Mouse (Mus musculus) midbrain, embryonic 14.5 days (tissue): Measurements from ENCODE around the gene Selenow. TPM values are rescaled to one million over a fixed set of nuclear protein-coding genes. Genes with fewer than 3 reads are reported as not detected.

Experiments
- ATAC-seq: fragments of 200-750 bp; cut with Nextera tagmentation; 2 replicates; pipeline ENCODE4 v1.8.0; 2017; ENCODE audit warnings: moderate number of reproducible peaks, moderate library complexity; ENCODE audit not compliant: low FRiP score, low TSS enrichment
- DNase-seq: peaks from one replicate; pipeline ENCODE4 v3.0.0-alpha.2; 2015
- H3K27ac ChIP-seq: fragments of 300-500 bp; sonication (generic); replicated peaks from 2 replicates; pipeline ENCODE4 v1.5.1; 2014; ENCODE audit warnings: mild to moderate bottlenecking, low read depth, low read length, moderate library complexity
- H3K27me3 ChIP-seq: fragments of 300-500 bp; sonication (generic); 2 replicates; pipeline ENCODE4 v1.6.1; 2014; ENCODE audit warnings: low read length, control low read depth, mixed read lengths; ENCODE audit not compliant: control insufficient read depth, insufficient read depth
- H3K36me3 ChIP-seq: fragments of 300-500 bp; sonication (generic); 2 replicates; pipeline ENCODE4 v1.6.1; 2014; ENCODE audit warnings: low read length, control low read depth; ENCODE audit not compliant: control insufficient read depth, insufficient read depth
- H3K4me1 ChIP-seq: fragments of 300-500 bp; sonication (generic); 2 replicates; pipeline ENCODE4 v1.6.1; 2014; ENCODE audit warnings: mild to moderate bottlenecking, antibody characterized with exemption, low read length, control low read depth; ENCODE audit not compliant: control insufficient read depth, insufficient read depth
- H3K4me2 ChIP-seq: fragments of 300-500 bp; sonication (generic); 2 replicates; pipeline ENCODE4 v1.6.1; 2014; ENCODE audit warnings: mild to moderate bottlenecking, low read length, moderate library complexity
- H3K4me3 ChIP-seq: fragments of 300-500 bp; sonication (generic); replicated peaks from 2 replicates; pipeline ENCODE4 v1.5.1; 2014; ENCODE audit warnings: low read depth, low read length
- H3K9ac ChIP-seq: fragments of 300-500 bp; sonication (generic); replicated peaks from 2 replicates; pipeline ENCODE4 v1.6.1; 2014; ENCODE audit warnings: mild to moderate bottlenecking, low read length, moderate library complexity
- H3K9me3 ChIP-seq: fragments of 300-500 bp; sonication (generic); 2 replicates; pipeline ENCODE4 v1.6.1; 2016; ENCODE audit warnings: low read length, control low read depth, mixed read lengths; ENCODE audit not compliant: control insufficient read depth
- WGBS: fragments of 180-500 bp; shearing (Covaris S2); extraction: QIAGEN DNeasy Blood & Tissue Kit; methylation state at CpG from one replicate; pipeline ENCODE4 v1.1.7; 2014; 5-methylcytosine and 5-hydroxymethylcytosine counted together
- polyA plus RNA-seq: library from polyadenylated mRNA; unstranded; fragments of >200 nt; fragmentation: Nextera tagmentation; extraction: Ambion mirVana; gene quantifications from 2 replicates; pipeline ENCODE4 v1.2.1, GENCODE M21; 2014

The Selenow gene
- polyA plus RNA-seq, 1 experiment from 2014 or later, result 1,539 TPM

DNA sequence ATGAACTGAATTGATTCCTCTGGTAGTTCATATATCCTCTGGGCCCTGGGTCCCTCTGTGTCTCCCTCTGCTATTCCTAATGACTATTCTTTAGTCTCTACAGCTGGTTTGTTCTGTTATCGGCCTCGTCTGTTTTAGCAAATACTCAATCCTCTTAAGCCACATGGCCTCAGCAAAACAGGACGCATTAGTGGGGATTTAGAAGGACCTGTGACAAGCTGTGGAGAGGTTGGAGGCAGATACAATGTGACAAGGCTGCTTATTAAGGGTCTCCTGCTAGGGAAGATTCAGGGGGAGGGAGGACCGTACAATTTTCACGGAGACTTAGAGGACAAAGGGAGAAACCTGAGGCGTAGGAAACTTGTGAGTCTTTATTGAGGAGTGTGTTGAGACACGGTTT, 16.3 kb downstream of the Selenow start:
- no peaks in the 10 kb centered on the region for H3K27me3 ChIP-seq
- DNase-seq (peak; percentile 4), ATAC-seq (no peak)
- H3K4me2 ChIP-seq, result no peak overlapping the region
- no peaks in the 10 kb centered on the region for H3K4me1 ChIP-seq
- WGBS, result 29% methylated on average over 7 of the region's 7 CpGs
- no peak overlapping the region for H3K9ac ChIP-seq
- no peaks in the 10 kb centered on the region for H3K36me3 ChIP-seq
- H3K9me3 ChIP-seq, result no peaks in the 10 kb centered on the region
- no peak overlapping the region for H3K4me3 ChIP-seq
- H3K27ac ChIP-seq, result no peak overlapping the region

DNA sequence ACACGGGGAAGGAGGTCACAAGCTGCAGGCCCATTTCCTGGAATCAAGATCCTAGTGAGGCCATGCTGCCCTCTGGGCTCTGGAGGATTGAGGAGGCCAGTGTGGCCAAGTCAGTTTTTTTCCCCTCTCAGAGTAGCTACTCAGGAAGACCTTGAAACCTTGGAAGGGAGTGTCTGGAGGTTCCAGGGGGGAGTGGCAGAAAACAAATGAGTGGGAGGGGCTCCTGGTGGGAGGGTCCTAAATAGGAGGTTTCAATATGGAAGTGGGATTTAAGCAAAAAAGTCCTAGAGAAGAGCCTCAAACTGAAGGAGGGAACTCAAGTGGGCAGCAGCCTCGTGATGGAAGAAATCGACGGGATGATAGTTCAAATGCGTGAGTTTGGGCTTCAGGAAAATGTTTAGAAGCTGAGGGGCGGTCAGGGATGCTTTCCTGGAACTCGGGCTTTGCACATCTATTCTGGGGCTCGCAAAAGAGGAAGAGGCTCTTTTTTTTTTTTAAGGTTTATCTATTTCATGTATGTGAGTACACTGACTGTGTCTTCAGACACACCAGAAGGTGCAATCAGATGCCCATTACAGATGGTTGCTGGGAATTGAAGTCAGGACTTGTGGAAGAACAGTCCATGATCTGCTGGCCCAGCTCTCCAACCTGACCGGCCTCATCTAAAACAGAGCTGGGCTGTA, 20.7 kb downstream of the Selenow start:
- Histone ChIP-seq H3K9ac (no peak overlapping the region), H3K9me3 (no peaks in the 10 kb centered on the region), H3K27me3 (no peaks in the 10 kb centered on the region), H3K4me1 (no peaks in the 10 kb centered on the region), H3K27ac (no peak overlapping the region), H3K36me3 (no peaks in the 10 kb centered on the region), H3K4me3 (no peak overlapping the region), H3K4me2 (no peak overlapping the region)
- no peak for ATAC-seq
- no peak for DNase-seq
- WGBS, result 78% methylated on average over 9 of the region's 9 CpGs

DNA sequence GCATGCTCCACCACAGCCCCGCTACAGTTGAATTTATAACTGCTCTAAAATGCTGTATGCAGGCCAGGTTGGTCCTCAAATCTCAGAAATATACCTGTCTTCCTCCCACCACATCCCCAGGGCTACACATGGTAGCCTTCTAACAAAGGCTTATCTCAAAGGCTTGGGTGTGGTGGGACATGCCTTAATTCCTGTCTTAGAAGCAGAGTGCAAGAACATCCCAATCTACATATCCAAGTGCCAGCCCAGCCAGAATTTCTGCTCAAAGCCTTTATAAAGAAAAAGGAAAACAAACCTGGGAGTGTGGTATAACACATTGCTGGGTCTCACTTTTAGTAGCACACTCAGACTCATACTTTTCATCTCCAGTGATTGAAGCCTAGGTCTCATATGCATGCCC, 28.0 kb downstream of the Selenow start:
- no peak for ATAC-seq
- Histone ChIP-seq H3K27ac (no peak overlapping the region), H3K9me3 (no peaks in the 10 kb centered on the region), H3K4me2 (no peak overlapping the region), H3K36me3 (no peaks in the 10 kb centered on the region), H3K4me1 (no peaks in the 10 kb centered on the region), H3K27me3 (no peaks in the 10 kb centered on the region), H3K4me3 (no peak overlapping the region), H3K9ac (no peak overlapping the region)
- 81% methylated on average over 1 of the region's 1 CpGs for WGBS
- DNase-seq, result no peak

DNA sequence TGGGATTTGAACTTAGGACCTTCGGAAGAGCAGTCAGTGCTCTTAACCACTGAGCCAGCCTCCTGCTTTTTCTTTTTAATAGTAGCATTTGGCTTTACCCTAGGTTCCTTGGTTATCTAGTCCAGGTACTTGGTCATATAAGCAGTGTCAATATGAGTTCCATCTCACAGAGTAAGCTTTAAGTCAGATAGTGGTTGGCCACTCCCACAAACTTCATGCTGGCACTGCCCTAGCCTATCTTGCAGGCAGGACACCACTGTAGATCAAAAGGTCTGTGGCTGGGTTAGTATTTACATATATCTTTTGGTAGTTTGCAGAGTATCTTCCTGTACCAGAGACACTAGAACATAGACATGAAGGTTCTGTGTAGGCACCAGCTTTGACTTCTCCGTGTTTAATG, 38.1 kb downstream of the Selenow start:
- H3K4me3 ChIP-seq, result no peak overlapping the region
- ATAC-seq (no peak), DNase-seq (no peak)
- H3K27ac ChIP-seq, result no peak overlapping the region
- WGBS, result 91% methylated on average over 2 of the region's 2 CpGs
- H3K4me1 ChIP-seq, result no peaks in the 10 kb centered on the region
- H3K9me3 ChIP-seq, result no peaks in the 10 kb centered on the region
- H3K9ac ChIP-seq, result no peak overlapping the region
- no peak overlapping the region for H3K4me2 ChIP-seq
- H3K36me3 ChIP-seq, result no peaks in the 10 kb centered on the region
- no peaks in the 10 kb centered on the region for H3K27me3 ChIP-seq

DNA sequence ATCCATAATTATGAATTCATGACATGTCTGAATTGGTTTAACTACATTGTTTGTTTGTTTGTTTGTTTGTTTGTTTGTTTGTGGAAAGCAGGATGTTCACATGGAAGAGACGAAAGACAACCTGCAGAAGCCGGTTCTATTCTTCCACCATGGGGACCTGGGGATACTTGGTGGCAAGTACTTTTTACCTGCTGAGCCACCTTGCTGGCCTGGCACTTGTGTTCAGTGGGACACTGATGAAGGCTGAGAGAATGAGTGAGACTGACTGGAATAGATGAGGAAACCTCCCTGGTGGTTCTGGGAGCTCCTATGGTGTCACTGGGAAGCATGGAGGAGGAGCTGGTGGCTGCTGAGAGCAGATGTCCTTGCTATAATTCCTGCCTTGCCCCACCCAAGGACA, 39.9 kb downstream of the Selenow start, which contains the start of gene Crxos:
Crxos (plus strand) TSS at position 301 of the 400 bp plus-strand sequence.
- H3K4me2 ChIP-seq, result no peak within 1 kb of the TSS
- WGBS, result 85% methylated on average over 2 of the region's 2 CpGs
- DNase-seq (no peak), ATAC-seq (no peak)
- no peak within 1 kb of the TSS for H3K27ac ChIP-seq
- no peak within 1 kb of the TSS for H3K9ac ChIP-seq
- H3K4me3 ChIP-seq, result no peak within 1 kb of the TSS
- no peaks in the 10 kb centered on the region for H3K4me1 ChIP-seq
- H3K27me3 ChIP-seq, result no peaks in the 10 kb centered on the region
- H3K36me3 ChIP-seq, result no peaks in the 10 kb centered on the region
- no peaks in the 10 kb centered on the region for H3K9me3 ChIP-seq

DNA sequence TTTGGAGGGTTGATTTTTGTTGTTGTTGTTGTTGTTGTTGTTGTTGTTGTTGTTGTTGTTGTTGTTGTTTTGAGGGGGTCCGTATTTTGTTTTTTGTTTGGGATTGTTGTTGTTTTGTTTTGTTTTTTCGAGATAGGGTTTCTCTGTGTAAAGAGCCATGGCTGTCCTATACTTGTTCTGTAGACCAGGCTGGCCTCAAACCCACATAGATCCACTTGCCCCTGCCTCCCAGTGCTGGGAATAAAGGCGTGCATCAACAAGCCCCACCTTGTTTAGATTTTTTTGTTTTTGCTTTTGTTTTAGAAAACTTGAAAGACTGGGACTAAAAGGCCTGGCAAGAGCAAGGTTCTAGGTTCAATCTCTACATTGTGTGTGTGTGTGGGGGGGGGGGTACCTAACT, 40.4 kb downstream of the Selenow start:
- Histone ChIP-seq H3K36me3 (no peaks in the 10 kb centered on the region), H3K4me3 (no peak overlapping the region), H3K9ac (no peak overlapping the region), H3K4me2 (no peak overlapping the region), H3K9me3 (no peaks in the 10 kb centered on the region), H3K27me3 (no peaks in the 10 kb centered on the region), H3K4me1 (no peaks in the 10 kb centered on the region), H3K27ac (no peak overlapping the region)
- ATAC-seq (no peak), DNase-seq (no peak)
- 32% methylated on average over 3 of the region's 3 CpGs for whole genome bisulfite sequencing

DNA sequence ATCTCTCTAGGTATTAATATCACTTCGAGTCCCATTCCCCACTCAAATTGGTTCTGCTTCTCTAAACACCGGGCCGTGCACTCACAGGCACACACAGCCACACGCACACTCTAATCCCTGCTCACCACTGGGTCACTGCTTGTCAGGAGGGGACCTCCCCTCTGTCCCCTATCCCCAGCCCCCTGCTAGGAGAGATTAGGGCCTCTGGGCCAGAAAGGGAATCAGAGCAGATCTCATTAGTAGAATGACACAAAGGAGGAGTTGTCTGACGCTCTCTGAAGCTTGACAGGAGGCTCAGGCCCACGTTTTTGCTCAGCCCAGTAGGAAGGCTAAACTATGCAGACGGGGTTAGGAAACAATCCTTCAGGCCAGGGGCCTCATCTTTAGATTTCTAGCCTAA, 40.8 kb downstream of the Selenow start:
- DNase-seq (peak; percentile 49), ATAC-seq (peak; percentile 68; the same call in 1 of the 2 replicates)
- Histone ChIP-seq H3K27ac (no peak overlapping the region), H3K4me2 (no peak overlapping the region), H3K36me3 (no peaks in the 10 kb centered on the region), H3K27me3 (no peaks in the 10 kb centered on the region), H3K9ac (no peak overlapping the region), H3K9me3 (no peaks in the 10 kb centered on the region), H3K4me1 (no peaks in the 10 kb centered on the region), H3K4me3 (no peak overlapping the region)
- WGBS, result under 1% methylated on average over 7 of the region's 7 CpGs

DNA sequence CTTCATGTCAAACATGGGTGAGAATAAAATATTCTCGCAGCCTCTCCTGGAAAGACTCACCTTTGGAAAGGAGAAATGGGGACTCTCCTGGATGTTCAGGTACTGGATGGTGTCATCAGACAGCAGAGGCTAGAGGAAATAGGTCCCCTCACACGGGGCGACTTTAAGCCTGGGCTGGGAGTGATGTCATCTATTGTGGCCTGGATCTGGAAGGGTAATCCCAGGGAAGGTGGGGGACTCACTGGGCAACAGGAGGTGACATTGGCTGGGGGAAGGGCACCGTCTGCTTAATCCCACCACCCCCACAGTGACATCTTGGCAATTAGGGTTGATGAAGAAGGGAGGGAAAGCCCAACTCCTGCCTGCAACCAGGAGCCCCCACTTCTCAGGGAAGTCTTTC, 42.4 kb downstream of the Selenow start, which contains the start of gene Crx:
Crx (minus strand) TSS at position 213 of the 400 bp plus-strand sequence.
- no peaks in the 10 kb centered on the region for H3K9me3 ChIP-seq

More for the DNA sequence above, 42.4 kb downstream of the Selenow start, which contains the start of gene Crx:
- H3K9ac ChIP-seq, result no peak within 1 kb of the TSS
- H3K36me3 ChIP-seq, result no peaks in the 10 kb centered on the region
- no peaks in the 10 kb centered on the region for H3K4me1 ChIP-seq
- DNase-seq, result no peak
- no peaks in the 10 kb centered on the region for H3K27me3 ChIP-seq
- WGBS, result 30% methylated on average over 4 of the region's 4 CpGs
- no peak within 1 kb of the TSS for H3K4me2 ChIP-seq
- H3K27ac ChIP-seq, result no peak within 1 kb of the TSS
- no peak for ATAC-seq
- no peak within 1 kb of the TSS for H3K4me3 ChIP-seq
